Mouse (Mus musculus) stomach, embryonic 14.5 days (tissue): ENCODE data around the gene Rangap1. TPM values are rescaled to one million over a fixed set of nuclear protein-coding genes. Genes with fewer than 3 reads are reported as not detected.

ENCODE experiments used
- ATAC-seq: fragments of 200-750 bp; cut with Nextera tagmentation; 2 replicates; pipeline ENCODE4 v1.8.0; 2017; ENCODE audit warnings: low read depth, moderate TSS enrichment; ENCODE audit not compliant: insufficient number of reproducible peaks, insufficient read depth, low FRiP score
- H3K27ac ChIP-seq: fragments of 300-500 bp; sonication (generic); 2 replicates; pipeline ENCODE4 v1.5.1; 2014; ENCODE audit warnings: mild to moderate bottlenecking, low read length, moderate library complexity, mixed read lengths
- H3K27me3 ChIP-seq: fragments of 300-500 bp; sonication (generic); 2 replicates; pipeline ENCODE4 v1.6.1; 2014; ENCODE audit warnings: low read length, control low read depth, mixed read lengths; ENCODE audit not compliant: control insufficient read depth, insufficient read depth
- H3K36me3 ChIP-seq: fragments of 300-500 bp; sonication (generic); 2 replicates; pipeline ENCODE4 v1.6.1; 2014; ENCODE audit warnings: mild to moderate bottlenecking, control low read depth, low read length, moderate library complexity, mixed read lengths; ENCODE audit not compliant: control insufficient read depth, insufficient read depth
- H3K4me1 ChIP-seq: fragments of 300-500 bp; sonication (generic); 2 replicates; pipeline ENCODE4 v1.6.1; 2014; ENCODE audit warnings: low read length, control low read depth, mixed read lengths; ENCODE audit not compliant: control insufficient read depth, insufficient read depth
- H3K4me2 ChIP-seq: fragments of 300-500 bp; sonication (generic); replicated peaks from 2 replicates; pipeline ENCODE4 v1.6.1; 2014; ENCODE audit warnings: low read depth, low read length, control low read depth
- H3K4me3 ChIP-seq: fragments of 300-500 bp; sonication (generic); 2 replicates; pipeline ENCODE4 v1.5.1; 2014; ENCODE audit warnings: low read depth, low read length, control low read depth
- H3K9ac ChIP-seq: fragments of 300-500 bp; sonication (generic); replicated peaks from 2 replicates; pipeline ENCODE4 v1.6.1; 2014; ENCODE audit warnings: low read depth, mild to moderate bottlenecking, control low read depth, low read length, moderate library complexity, mixed read lengths
- H3K9me3 ChIP-seq: fragments of 300-500 bp; sonication (generic); 2 replicates; pipeline ENCODE4 v1.6.1; 2016; ENCODE audit warnings: low read depth, low read length, control low read depth; ENCODE audit not compliant: control insufficient read depth
- WGBS: fragments of 180-500 bp; shearing (Covaris S2); extraction: QIAGEN DNeasy Blood & Tissue Kit; methylation state at CpG from one replicate; pipeline ENCODE4 v1.1.7; 2014; 5-methylcytosine and 5-hydroxymethylcytosine counted together
- polyA plus RNA-seq: library from polyadenylated mRNA; unstranded; fragments of >200 nt; fragmentation: Nextera tagmentation; extraction: Ambion mirVana; gene quantifications from 2 replicates; pipeline ENCODE4 v1.2.1, GENCODE M21; 2014

Rangap1 gene
- polyA plus RNA-seq, 1 experiment from 2014 or later: 90.9 TPM

DNA sequence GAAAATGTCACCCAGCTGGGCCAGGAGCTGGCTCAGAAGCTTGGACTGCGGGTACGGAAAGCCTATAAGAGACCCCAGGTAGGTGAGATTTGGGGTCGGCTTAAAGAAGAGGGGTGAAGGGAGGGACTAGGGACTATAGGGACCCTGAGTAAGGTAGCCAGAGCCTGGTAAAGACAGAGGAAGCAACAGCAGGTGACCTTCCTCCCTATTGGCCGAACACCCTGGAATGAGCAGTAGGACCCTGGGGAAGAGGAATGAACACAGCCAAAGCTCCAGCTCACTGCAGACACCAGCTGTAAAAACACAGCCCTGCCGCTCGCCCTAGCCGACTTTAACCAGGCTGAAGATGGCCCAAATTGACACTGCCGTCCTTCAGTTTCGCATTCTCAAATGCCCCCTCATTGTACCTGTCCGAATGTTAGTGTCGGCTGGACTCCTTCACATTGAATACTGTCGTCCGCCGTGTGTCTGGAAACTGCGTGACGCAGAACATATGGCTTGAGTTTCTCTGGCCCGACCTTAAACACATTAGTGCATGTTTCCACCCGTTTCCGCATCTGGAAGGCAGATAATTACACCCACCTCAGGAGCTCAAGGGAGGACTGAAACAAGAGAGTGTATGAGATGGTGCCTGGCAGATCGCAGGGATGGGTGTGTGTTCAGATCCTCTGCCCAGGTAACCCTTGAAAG lies 27.2 kb upstream of the Rangap1 start:
- Histone ChIP-seq H3K36me3 (peaks cover 63% of the 10 kb centered on the region), H3K4me3 (no peak overlapping the region), H3K27ac (no peak overlapping the region), H3K9ac (no peak overlapping the region), H3K27me3 (no peaks in the 10 kb centered on the region), H3K9me3 (no peaks in the 10 kb centered on the region), H3K4me2 (no peak overlapping the region), H3K4me1 (no peaks in the 10 kb centered on the region)
- ATAC-seq: no peak
- WGBS: 70% methylated on average over 20 of the region's 20 CpGs

DNA sequence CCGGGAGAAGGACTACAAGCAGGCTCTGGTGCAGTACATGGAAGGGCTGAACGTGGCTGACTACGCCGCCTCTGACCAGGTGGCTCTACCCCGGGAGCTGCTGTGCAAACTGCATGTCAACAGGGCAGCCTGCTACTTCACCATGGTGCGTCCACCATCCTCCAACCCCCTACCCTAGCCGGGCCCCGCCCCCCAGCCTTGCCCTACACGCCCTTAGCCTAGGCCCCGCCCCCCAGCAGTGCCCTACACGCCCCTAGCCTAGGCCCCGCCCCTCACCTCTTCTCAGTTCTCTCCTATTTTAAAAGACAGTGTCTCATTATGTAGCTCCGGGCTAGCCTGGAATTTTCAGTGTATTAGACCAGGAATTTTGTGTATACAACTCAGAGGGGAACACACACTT lies 23.7 kb upstream of the Rangap1 start:
- no peak overlapping the region for H3K9ac ChIP-seq
- H3K27ac ChIP-seq: no peak overlapping the region
- ATAC-seq: no peak
- H3K9me3 ChIP-seq: no peaks in the 10 kb centered on the region
- no peak overlapping the region for H3K4me3 ChIP-seq
- no peaks in the 10 kb centered on the region for H3K27me3 ChIP-seq
- H3K4me1 ChIP-seq: no peaks in the 10 kb centered on the region
- no peak overlapping the region for H3K4me2 ChIP-seq
- 67% methylated on average over 13 of the region's 13 CpGs for WGBS
- peaks cover 36% of the 10 kb centered on the region for H3K36me3 ChIP-seq

DNA sequence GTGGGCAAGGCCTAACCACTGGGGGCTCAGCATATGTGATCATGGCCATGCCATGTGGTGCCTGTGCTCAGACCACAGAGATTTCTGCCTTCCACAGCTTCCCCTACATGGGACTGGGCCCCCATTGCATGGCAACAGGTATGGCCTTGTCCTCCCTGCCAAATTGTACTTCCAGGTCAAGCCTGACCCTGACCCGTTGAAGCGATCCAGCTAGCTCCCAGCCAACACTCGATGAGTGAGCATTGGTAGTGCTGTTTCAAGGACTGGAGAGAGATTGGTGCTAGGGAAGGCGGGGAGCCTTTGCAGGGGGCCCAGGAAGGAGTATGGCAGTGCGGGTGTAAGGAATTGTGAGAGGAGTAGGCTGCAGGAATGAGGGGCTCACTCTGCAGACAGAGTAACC lies 21.1 kb upstream of the Rangap1 start:
- no peaks in the 10 kb centered on the region for H3K27me3 ChIP-seq
- no peak overlapping the region for H3K9ac ChIP-seq
- H3K36me3 ChIP-seq: peaks cover 20% of the 10 kb centered on the region
- no peaks in the 10 kb centered on the region for H3K9me3 ChIP-seq
- no peak overlapping the region for H3K4me3 ChIP-seq
- H3K27ac ChIP-seq: no peak overlapping the region
- 89% methylated on average over 5 of the region's 5 CpGs for WGBS
- no peaks in the 10 kb centered on the region for H3K4me1 ChIP-seq
- H3K4me2 ChIP-seq: no peak overlapping the region
- no peak for ATAC-seq

DNA sequence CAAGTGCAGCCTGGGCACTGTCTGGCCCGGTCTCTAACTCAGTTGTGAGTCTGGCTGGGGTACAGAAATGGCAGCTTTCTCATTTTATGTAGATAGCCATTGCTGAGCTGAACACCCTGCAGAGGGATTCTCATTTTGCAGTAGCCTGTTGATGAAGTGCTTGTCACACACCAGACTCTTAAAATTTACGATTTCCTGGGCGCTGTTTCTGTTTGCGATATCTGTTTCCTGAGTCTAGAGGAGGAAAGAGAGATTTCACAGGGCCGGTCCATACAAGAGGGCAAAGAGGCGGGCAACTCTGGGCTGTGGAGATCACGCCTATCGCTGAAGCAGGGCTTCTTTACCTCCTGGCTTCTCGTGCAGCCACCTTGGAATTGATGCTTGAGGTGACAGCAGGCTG lies 20.3 kb upstream of the Rangap1 start:
- Histone ChIP-seq H3K4me3 (no peak overlapping the region), H3K9me3 (no peaks in the 10 kb centered on the region), H3K27ac (no peak overlapping the region), H3K4me2 (no peak overlapping the region), H3K4me1 (no peaks in the 10 kb centered on the region), H3K27me3 (no peaks in the 10 kb centered on the region), H3K36me3 (peaks cover 19% of the 10 kb centered on the region), H3K9ac (no peak overlapping the region)
- WGBS: 76% methylated on average over 9 of the region's 9 CpGs
- ATAC-seq: no peak

DNA sequence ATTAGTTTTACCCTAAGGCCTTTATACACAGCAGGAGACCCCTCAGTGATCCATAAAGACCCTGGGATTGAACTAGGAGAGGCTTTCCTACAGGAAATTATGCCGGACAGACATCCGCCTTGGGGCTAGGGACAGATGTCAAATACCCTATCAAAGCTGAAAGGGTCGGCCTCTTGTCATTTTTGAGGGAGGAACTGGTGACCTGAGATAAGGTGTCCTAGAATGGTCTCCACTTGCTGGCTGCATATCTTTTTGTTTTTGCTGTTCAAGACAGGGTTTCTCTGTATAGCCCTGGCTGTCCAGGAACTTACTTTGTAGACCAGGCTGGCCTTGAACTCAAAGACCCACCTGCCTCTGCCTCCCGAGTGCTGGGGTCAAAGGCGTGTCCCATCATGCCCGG lies 19.2 kb upstream of the Rangap1 start:
- Histone ChIP-seq H3K9ac (no peak overlapping the region), H3K4me1 (no peaks in the 10 kb centered on the region), H3K27me3 (no peaks in the 10 kb centered on the region), H3K4me2 (no peak overlapping the region), H3K4me3 (no peak overlapping the region), H3K36me3 (peaks cover 9% of the 10 kb centered on the region), H3K9me3 (no peaks in the 10 kb centered on the region), H3K27ac (no peak overlapping the region)
- no peak for ATAC-seq
- 92% methylated on average over 6 of the region's 6 CpGs for WGBS

DNA sequence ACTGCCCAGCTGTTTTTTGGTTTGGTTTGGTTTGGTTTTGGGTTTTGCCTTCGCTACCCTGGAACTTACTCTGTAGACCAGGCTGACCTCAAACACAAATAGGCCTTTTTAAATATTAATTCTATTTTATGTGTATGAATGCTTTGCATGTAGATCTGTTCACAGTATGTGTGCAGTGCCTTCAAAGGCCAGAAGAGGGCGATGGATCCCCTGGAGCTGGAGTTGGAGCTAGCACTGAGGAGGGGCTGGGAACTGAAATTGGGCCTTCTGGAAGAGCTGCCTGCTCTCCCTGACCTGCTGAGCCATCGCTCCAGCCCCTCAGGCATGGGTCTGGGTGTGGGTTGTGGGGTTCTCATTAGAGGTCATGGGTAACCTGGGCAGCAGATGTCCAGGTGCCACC lies 16.6 kb upstream of the Rangap1 start:
- H3K4me3 ChIP-seq: no peak overlapping the region
- no peak overlapping the region for H3K27ac ChIP-seq
- H3K9ac ChIP-seq: no peak overlapping the region
- ATAC-seq: no peak
- no peaks in the 10 kb centered on the region for H3K4me1 ChIP-seq
- H3K36me3 ChIP-seq: no peaks in the 10 kb centered on the region; the same call in 1 of the 2 replicates
- no peak overlapping the region for H3K4me2 ChIP-seq
- H3K27me3 ChIP-seq: no peaks in the 10 kb centered on the region
- no peaks in the 10 kb centered on the region for H3K9me3 ChIP-seq
- WGBS: 83% methylated on average over 3 of the region's 3 CpGs

DNA sequence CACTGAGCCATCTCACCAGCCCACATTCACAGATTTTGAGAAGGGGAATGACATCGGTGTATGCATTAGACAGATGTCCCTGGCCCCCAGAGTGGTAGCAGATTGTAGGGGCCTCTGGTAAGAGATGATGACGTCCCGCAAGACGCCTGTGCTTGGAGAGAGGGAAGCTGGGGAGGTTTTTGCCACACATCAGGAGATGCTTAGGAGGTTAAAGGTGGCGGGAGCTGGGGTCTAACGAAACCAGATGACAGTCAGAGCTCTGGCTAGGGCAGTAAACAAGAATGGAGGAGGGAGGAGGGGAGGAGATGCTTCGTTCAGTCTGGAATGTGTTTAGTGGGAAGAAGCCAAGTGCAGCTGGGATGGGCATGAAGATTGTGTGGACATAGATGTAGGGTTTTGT lies 16.1 kb upstream of the Rangap1 start:
- Histone ChIP-seq H3K27ac (no peak overlapping the region), H3K36me3 (no peaks in the 10 kb centered on the region; the same call in 1 of the 2 replicates), H3K9me3 (no peaks in the 10 kb centered on the region), H3K9ac (no peak overlapping the region), H3K4me2 (no peak overlapping the region), H3K4me1 (no peaks in the 10 kb centered on the region), H3K4me3 (no peak overlapping the region), H3K27me3 (no peaks in the 10 kb centered on the region)
- ATAC-seq: no peak
- 90% methylated on average over 7 of the region's 7 CpGs for WGBS

DNA sequence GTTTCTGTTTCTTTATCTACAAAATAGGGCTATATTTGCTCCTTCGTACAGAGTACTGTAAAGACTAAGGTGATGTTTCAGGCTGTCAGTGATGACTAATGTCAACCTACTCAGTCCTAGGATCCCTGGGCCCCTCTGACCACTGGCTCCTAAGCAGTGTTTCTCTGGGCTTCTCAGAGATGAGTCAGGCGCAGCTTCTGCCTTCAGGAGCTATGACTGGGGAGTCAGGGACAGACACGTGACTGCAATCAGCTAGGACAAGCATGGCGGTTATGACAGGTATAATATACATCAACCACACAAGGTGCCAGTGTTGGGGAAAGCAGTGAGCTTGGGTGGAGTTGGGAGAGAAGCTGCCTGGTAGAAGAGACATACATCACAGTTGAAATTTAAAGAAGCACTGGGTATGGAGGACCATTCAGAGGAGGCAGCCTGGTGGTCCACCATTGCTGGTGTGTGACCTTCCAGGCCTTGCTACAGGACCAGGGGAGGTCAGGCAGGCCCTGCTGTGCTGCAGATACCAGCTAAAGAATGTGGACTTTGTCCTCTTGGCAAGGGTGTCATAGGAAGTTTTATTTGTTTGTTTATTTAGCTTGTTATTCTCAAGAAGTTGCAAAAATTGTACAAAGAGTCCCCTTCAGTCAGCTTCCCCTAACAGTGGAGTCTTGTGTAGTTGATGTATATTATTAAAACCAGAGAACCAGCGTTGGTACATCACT lies 15.2 kb upstream of the Rangap1 start:
- Histone ChIP-seq H3K4me2 (no peak overlapping the region), H3K4me1 (no peaks in the 10 kb centered on the region), H3K4me3 (no peak overlapping the region), H3K27me3 (no peaks in the 10 kb centered on the region), H3K27ac (no peak overlapping the region), H3K9me3 (no peaks in the 10 kb centered on the region), H3K36me3 (peaks cover 1% of the 10 kb centered on the region; the same call in 1 of the 2 replicates), H3K9ac (no peak overlapping the region)
- 87% methylated on average over 5 of the region's 5 CpGs for WGBS
- no peak for ATAC-seq
